Mouse (Mus musculus): ENCODE measurements around the gene Asnsd1. TPM values are rescaled to one million over a fixed set of nuclear protein-coding genes. Genes with fewer than 3 reads are reported as not detected.

Asnsd1 gene
- 10 to 100 TPM; 42.1 to 46.5 TPM for total RNA-seq (2023)

DNA sequence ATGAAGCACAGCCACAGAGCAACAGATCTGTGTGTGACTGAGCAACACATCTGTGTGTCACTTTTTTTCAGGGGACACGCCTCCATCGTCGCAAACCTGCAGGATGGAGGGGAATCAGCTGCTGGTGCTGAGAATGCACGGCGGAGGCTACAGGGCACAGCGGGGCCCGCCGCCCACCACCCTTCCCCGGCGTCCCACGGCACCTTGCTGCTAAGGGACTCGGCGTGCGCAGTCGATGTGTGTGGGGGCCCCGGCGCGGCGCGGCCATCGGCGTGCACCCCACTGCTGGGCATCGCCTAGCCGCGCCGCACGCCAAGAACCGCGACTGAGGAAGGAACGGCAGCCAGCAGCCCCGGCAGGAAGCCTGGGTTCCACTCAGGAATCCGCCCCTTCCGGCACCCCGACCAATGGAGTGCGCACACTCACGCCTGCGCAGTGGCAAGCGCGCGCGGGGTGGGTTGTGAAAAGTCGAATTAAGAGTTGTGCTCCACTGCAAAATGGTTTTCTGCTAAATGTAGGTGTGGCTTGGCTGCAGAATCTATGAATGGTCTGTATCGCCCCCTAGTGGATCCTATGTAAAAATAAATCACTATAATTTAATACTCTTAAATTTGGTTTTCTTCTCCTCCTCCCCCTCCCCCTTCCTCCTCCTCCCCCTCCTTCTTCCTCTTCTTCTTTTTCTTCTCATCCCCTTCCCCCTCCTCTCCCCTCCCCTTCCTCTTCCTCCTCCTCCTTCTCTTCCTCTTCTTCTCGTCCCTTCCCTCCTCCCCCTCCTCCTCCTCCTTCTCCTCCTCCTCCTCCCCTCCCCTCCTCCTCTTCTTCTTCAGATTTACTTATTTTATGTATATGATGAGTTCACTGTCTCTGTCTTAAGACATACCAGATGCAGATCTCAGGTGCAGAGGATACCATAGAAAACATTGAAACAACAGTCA is at the start of gene Asnsd1, which contains the start of the genes Asdurf and Gm28551:
Gene Asnsd1 (minus strand): TSS at position 426 of the 935 bp plus-strand sequence.
Gene Asdurf (minus strand): TSS at position 293 of the 935 bp plus-strand sequence.
Gene Gm28551 (minus strand): TSS at position 341 of the 935 bp plus-strand sequence.

DNA sequence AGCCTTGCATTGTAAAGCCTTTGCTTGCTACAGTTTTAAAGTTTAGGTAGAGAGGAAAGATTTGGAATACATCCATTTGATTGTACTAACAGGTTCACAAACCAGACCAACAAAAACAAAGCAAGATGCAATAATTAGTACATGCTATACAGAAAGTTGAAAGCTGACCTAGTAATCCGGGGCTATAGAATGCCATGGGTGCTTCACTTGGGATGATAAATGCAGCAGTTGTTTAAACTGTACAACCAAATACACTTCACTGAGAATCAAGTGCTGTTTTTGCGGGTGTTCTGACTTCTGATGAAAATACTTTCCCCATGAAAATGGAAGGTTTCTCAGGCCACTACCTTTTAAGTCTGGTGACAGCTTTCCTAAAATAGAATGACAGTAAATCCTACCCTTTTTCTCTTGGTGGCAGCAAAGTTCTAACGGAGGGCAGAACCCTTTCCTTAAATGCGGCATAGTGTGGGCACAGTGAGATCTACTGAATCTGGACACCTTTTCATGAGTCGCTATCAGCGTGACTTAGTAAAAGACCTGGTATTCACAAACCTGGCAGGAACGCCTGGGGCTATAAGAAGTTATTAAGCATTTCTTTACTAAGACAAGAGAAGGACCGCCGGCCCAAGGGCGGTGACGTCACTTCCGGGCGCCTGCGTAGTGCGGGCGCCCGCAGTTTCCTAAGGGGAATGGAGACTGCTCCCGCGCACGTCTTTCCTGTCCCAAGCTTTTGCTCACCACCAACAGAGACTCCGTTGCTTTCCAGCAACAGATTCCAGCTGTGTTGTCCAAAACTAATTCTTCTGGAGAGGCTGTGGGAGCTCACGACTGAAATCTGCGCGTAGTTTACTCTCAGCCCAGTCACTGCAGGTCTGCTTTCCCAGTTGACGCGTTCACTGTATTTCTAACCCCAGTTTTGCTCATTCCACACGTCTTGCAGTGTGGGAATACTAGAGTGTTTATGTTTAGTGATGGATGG is 39.3 kb downstream of the Asnsd1 start, which contains the start of gene Osgepl1:
Gene Osgepl1 (plus strand): TSS at position 636 of the 979 bp plus-strand sequence.

DNA sequence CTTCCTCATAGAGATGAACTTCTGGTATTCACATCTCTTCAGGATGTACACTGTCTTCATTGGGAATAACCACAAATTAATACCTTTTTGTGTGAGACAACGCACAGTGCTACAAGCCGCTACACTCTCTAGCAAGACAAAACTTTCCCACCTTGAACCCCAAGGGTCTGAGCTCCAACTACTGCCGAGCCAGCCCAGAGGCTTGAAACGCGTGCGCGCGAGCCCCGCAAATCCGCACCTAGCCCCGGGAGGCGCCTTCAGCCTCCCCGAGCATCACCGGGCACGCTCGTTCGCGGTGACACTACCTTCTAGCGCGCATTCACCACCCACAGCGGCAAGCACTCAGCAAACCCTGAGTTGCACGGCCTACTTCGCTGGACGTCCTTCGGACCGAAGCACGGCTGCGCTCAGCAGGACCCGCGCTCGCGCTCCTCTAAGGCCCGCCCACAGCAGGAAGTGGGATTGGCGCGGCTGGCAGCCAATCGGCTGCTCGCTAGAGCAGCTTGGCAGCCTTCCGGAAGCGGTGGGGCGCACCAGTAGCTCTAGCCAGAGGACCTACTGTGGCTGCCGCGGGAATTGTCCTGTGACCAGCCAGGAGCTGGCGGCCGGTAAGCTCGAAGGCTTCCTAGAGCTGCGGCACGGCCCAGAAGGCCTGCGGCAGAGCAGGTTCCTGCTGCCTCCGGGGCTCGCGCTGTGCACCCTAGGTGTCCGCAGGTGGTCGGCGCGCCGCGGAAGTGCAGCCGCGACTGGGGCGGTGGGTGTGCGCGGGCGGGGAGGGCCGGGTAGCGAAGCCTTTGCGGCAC is 55.8 kb downstream of the Asnsd1 start, which contains the start of the genes Pms1, Ormdl1 and Gm28778:
Gene Pms1 (minus strand): TSS at position 438 of the 803 bp plus-strand sequence.
Gene Ormdl1 (plus strand): TSS at position 515 of the 803 bp plus-strand sequence.
Gene Gm28778 (plus strand): TSS at position 531 of the 803 bp plus-strand sequence.

Other genes starting within 250 kb of the Asnsd1 start
- not detected for gene 1700019A02Rik, start 165.1 kb downstream of the Asnsd1 start, total RNA-seq (2023)
- gene Pms1, start 55.7 kb downstream of the Asnsd1 start, total RNA-seq (2023), result 1 to 10 TPM; 3.5 to 4.2 TPM
- gene Ormdl1, start 55.7 kb downstream of the Asnsd1 start, total RNA-seq (2023), result 10 to 100 TPM; 10.9 to 12.6 TPM
- 1 to 10 TPM in 1 of 2 experiments, not detected in 1; 1.5 TPM for gene Gm28778, start 55.6 kb downstream of the Asnsd1 start, total RNA-seq (2023)
- gene Osgepl1, start 39.1 kb downstream of the Asnsd1 start, total RNA-seq (2023), result 1 to 10 TPM; 4.4 to 5.6 TPM
- gene Asdurf, start 133 bp downstream of the Asnsd1 start, total RNA-seq (2023), result 10 to 100 TPM in 1 of 2 experiments, not detected in 1; 26.8 TPM
- not detected for gene Gm28551, start 85 bp downstream of the Asnsd1 start, total RNA-seq (2023)